Mouse (Mus musculus) midbrain, embryonic 16.5 days (tissue): ENCODE measurements around the gene Pcyox1. TPM values are rescaled to one million over a fixed set of nuclear protein-coding genes. Genes with fewer than 3 reads are reported as not detected.
A peak's percentile ranks its signal among the peaks of the same experiment; 100 is the strongest.
"Not testable (repeated sequence)": the region's sequence is repeated elsewhere in the genome, so short reads cannot be mapped to it uniquely, and the experiment has no call there.

Experiments used
- ATAC-seq: fragments of 200-750 bp; cut with Nextera tagmentation; 2 replicates; pipeline ENCODE4 v1.8.0; 2017; ENCODE audit warnings: moderate TSS enrichment
- H3K27ac ChIP-seq: fragments of 300-500 bp; sonication (generic); 2 replicates; pipeline ENCODE4 v1.5.1; 2014; ENCODE audit warnings: mild to moderate bottlenecking, low read length, mixed read lengths
- H3K27me3 ChIP-seq: fragments of 300-500 bp; sonication (generic); 2 replicates; pipeline ENCODE4 v1.6.1; 2014; ENCODE audit warnings: low read depth, low read length, mixed read lengths; ENCODE audit not compliant: control insufficient read depth, insufficient read depth
- H3K36me3 ChIP-seq: fragments of 300-500 bp; sonication (generic); 2 replicates; pipeline ENCODE4 v1.6.1; 2014; ENCODE audit warnings: mild to moderate bottlenecking, low read length, moderate library complexity, mixed read lengths; ENCODE audit not compliant: control insufficient read depth, insufficient read depth
- H3K4me1 ChIP-seq: fragments of 300-500 bp; sonication (generic); 2 replicates; pipeline ENCODE4 v1.6.1; 2014; ENCODE audit warnings: mild to moderate bottlenecking, low read length, mixed read lengths; ENCODE audit not compliant: control insufficient read depth, insufficient read depth
- H3K4me2 ChIP-seq: fragments of 300-500 bp; sonication (generic); 2 replicates; pipeline ENCODE4 v1.6.1; 2014; ENCODE audit warnings: mild to moderate bottlenecking, low read length, mixed read lengths
- H3K4me3 ChIP-seq: fragments of 300-500 bp; sonication (generic); 2 replicates; pipeline ENCODE4 v1.5.1; 2014; ENCODE audit warnings: low read depth, mild to moderate bottlenecking, low read length, moderate library complexity, mixed read lengths
- H3K9ac ChIP-seq: fragments of 300-500 bp; sonication (generic); 2 replicates; pipeline ENCODE4 v1.6.1; 2014; ENCODE audit warnings: low read depth, low read length, mixed read lengths
- H3K9me3 ChIP-seq: fragments of 300-500 bp; sonication (generic); replicated peaks from 2 replicates; pipeline ENCODE4 v1.6.1; 2014; ENCODE audit warnings: mild to moderate bottlenecking, low read length, mixed read lengths; ENCODE audit not compliant: control insufficient read depth, poor library complexity, severe bottlenecking
- WGBS: fragments of 180-500 bp; shearing (Covaris S2); extraction: QIAGEN DNeasy Blood & Tissue Kit; methylation state at CpG from one replicate; pipeline ENCODE4 v1.1.7; 2014; 5-methylcytosine and 5-hydroxymethylcytosine counted together
- polyA plus RNA-seq: library from polyadenylated mRNA; unstranded; fragments of >200 nt; fragmentation: Nextera tagmentation; extraction: Ambion mirVana; gene quantifications from 2 replicates; pipeline ENCODE4 v1.2.1, GENCODE M21; 2015

Pcyox1 gene
- polyA plus RNA-seq, 1 experiment from 2014 or later: 93.6 TPM

DNA sequence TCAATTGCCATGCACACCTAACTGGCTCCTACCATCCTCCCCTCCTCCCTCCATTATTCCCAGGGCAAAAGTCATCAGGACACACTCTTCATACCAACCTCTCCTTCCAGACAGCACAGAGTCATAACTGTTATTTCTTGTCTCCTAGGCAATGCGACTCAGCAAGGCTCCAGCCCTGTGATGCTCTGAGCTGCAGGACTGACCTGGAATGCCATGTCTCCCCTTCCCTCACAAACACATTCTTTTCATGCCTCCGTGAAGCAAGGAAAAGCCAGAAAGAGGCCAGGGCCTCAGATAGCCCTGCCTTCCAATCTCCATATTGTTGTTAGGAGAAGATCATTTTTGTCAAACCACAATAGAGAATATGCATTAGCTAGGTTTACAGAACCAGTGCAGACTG is 50.9 kb downstream of the Pcyox1 start:
- H3K4me3 ChIP-seq: no peak overlapping the region
- H3K4me1 ChIP-seq: 0 out of 2 replicates have a peak, but pooled peaks cover 2% of the 10 kb centered on the region
- 67% methylated on average over 2 of the region's 2 CpGs for WGBS
- no peaks in the 10 kb centered on the region for H3K9me3 ChIP-seq
- H3K4me2 ChIP-seq: no peak overlapping the region
- no peaks in the 10 kb centered on the region for H3K36me3 ChIP-seq
- H3K27me3 ChIP-seq: no peaks in the 10 kb centered on the region
- no peak overlapping the region for H3K9ac ChIP-seq
- ATAC-seq: no peak
- H3K27ac ChIP-seq: no peak overlapping the region

- H3K9ac ChIP-seq: no peak overlapping the region
- H3K27me3 ChIP-seq: no peaks in the 10 kb centered on the region
- H3K9me3 ChIP-seq: no peaks in the 10 kb centered on the region
- no peaks in the 10 kb centered on the region for H3K36me3 ChIP-seq
- no peak for ATAC-seq
- 13% methylated on average over 6 of the region's 7 CpGs for WGBS
- 0 out of 2 replicates have a peak, but pooled peaks cover 2% of the 10 kb centered on the region for H3K4me1 ChIP-seq
- no peak overlapping the region for H3K27ac ChIP-seq
- H3K4me2 ChIP-seq: peak overlapping the region; percentile 28; the same call in 1 of the 2 replicates
- no peak overlapping the region for H3K4me3 ChIP-seq
These were observed 53.3 kb downstream of the Pcyox1 start for GRCm38 (mm10) chr6:86343656-86344055.

DNA sequence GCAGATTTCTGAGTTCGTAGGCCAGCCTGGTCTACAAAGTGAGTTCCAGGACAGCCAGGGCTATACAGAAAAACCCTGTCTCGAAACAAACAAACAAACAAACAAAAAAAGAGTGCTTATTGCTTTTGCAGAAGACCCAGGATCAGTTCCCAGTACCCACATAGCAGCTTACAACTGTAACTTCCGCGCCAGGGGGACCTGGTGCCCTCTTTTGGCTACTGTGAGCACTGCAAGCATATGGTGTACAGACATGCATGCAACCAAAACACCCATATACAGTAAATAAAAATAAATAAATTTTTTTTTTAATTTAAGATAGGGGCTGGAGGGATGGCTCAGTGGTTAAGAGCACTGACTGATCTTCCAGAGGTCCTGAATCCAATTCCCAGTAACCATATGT is 60.6 kb downstream of the Pcyox1 start:
- not testable (repeated sequence) for H3K27me3 ChIP-seq, H3K36me3 ChIP-seq, ATAC-seq, H3K9me3 ChIP-seq, H3K9ac ChIP-seq, H3K27ac ChIP-seq, H3K4me2 ChIP-seq, H3K4me3 ChIP-seq, H3K4me1 ChIP-seq
- WGBS: 92% methylated on average over 4 of the region's 4 CpGs

Other genes with a start within 250 kb of the Pcyox1 start
- 13.1 and 14.7 TPM in 2 replicates for gene Tgfa, start 201.9 kb downstream of the Pcyox1 start, polyA plus RNA-seq
- gene Fam136a, start 31.5 kb downstream of the Pcyox1 start, polyA plus RNA-seq: 120 and 124 TPM in 2 replicates
- gene Snrpg, start 25.9 kb downstream of the Pcyox1 start, polyA plus RNA-seq: 280 and 327 TPM in 2 replicates
- 313 and 356 TPM in 2 replicates for gene Tia1, start 7.1 kb upstream of the Pcyox1 start, polyA plus RNA-seq
- 0.47 TPM in 1 of 2 replicates, not detected in the other for gene Gm44790, start 29.5 kb upstream of the Pcyox1 start, polyA plus RNA-seq
- gene C87436, start 41.2 kb upstream of the Pcyox1 start, polyA plus RNA-seq: 24.1 and 25.6 TPM in 2 replicates
- gene Pcbp1, start 129.2 kb upstream of the Pcyox1 start, polyA plus RNA-seq: 190 and 269 TPM in 2 replicates
- 0.45 and 0.62 TPM in 2 replicates for gene Asprv1, start 231.0 kb upstream of the Pcyox1 start, polyA plus RNA-seq